Mouse (Mus musculus) right cerebral cortex, postnatal 36 days (tissue): ENCODE results near the gene Rybp.

Source experiments
- DNase-seq, 2 experiments: peaks; one replicate each; pipeline ENCODE4 v3.0.0; 2022; ENCODE audit warnings: low spot score in 2 of 2, mixed read lengths in 1 of 2

Gene Rybp

GRCm38 (mm10) chr6:100288016-100288729 is 888 bp upstream of the Rybp start:
- DNase-seq, result no peak

- DNase-seq, result peak; percentile 32 to 39
These were observed 532 bp downstream of the Rybp start for GRCm38 (mm10) chr6:100286573-100287333.

- DNase-seq, result peak in 1 of 2 experiments; percentile 7
These were observed 1.2 kb downstream of the Rybp start for GRCm38 (mm10) chr6:100285985-100286572.

DNA sequence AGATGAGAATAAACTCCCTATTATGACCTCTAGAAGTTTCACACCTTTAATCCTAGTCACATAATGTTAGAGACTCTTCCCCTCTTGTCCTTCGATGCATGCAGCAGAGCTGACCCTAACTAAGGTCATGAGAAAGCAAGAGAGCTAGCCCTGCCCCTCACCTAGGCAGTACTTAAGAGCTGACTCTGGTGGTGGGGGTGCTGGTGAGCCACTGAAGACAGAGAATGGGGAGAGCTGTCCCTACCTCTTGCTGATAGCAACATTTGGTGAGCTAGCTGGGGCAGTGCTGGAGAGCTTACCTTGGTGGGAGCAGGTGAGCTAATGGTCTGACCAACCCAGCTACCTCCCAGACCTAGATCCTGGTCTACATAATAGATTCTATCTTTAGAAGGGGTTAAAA is 8.4 kb downstream of the Rybp start:
- no peak for DNase-seq

DNA sequence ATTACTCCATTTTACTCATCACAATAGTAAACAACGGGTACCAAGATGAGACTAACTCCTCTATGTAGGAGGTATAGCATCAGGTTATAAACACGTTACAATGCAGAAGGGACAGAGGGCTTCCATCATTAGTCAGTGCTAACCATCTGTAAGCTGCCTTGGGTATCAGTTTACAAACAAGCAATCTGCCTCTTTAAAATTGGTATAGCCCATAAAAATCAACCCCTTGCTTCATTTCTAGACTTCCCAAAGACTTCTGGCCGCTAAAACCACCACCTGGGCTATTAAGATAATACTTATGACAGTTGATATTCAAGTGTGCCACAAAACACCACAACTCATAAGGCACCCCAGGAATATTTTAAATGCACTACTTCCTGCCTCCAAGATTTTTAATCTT is 10.9 kb downstream of the Rybp start:
- DNase-seq, result no peak

DNA sequence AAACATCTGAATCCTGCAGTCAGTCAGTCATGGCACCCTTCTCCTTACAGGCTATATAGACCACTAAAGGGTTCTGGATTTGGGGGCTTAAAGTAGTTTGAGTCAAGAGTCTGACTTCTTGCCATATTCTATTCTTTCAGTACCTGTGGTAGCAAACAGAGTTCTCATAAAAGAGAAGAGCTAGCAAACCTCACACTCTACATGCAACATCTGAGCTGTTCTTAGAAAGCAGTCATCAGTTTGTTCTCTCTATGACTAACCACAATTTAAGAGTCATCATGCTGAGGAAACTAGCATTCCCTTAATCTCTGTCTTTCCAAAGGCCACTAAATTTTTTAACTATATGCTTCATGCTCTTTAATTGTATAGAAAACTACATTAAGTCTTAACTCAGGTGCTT is 11.6 kb downstream of the Rybp start:
- no peak for DNase-seq

DNA sequence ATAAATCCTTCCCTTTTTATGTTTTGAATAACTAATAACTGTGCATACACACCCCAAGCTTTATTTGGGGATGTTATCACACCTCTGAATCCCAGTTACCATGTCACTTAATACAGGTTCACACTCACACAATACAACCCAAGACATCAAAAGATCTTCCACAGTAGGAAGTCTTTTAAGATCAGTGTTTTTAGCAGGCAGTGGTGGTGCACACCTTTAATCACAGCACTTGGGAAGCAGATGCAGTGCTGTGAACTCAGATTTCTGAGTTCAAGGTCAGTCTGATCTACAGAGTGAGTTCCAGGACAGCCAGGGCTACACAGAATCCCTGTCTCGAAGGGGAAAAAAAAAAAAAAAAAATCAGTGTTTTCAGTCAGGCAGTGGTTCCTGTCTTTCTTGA is 13.7 kb downstream of the Rybp start:
- DNase-seq, result no peak

GRCm38 (mm10) chr6:100271992-100272391 is 15.3 kb downstream of the Rybp start:
- DNase-seq, result no peak

- no peak for DNase-seq
These were observed 16.5 kb downstream of the Rybp start for GRCm38 (mm10) chr6:100270765-100271164.

DNA sequence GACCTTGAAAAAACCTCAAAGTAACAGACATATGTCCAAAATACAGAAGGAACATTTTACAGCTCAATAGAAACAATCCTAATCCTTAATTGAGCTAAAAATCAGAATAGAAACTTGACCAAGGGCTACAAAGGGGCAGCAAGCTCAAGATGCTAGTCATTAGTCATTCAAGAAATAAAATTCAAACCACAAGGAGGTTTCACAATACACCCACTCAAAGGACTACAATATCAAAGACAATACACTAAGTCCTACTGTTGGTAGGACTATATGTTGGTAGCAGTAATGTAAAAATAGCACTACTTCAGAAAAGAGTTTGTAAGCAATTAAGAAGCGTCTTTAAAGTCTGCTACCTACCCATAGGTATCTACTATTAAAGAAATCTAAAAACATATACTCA is 27.7 kb downstream of the Rybp start:
- DNase-seq, result no peak

- DNase-seq, result no peak
These were observed 29.0 kb downstream of the Rybp start for GRCm38 (mm10) chr6:100258278-100258677.

DNA sequence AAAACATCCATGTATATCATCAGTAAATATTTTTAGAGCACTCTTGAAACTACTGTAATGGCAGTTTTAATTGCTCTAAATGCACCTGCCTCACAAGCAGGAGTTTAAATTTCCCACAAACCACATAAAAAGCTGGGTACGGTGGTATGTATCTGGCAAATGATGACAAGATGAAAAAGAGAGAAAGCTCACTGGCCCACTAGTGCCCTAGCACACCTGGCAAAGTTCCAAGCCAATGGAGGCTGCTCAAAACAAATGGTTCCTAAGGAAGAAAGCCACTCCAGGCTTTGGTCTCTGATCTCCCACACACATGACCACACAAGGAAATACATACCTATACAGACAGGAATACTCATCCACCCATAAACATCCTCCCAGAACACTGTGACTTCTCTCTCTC is 31.9 kb downstream of the Rybp start:
- DNase-seq, result no peak

DNA sequence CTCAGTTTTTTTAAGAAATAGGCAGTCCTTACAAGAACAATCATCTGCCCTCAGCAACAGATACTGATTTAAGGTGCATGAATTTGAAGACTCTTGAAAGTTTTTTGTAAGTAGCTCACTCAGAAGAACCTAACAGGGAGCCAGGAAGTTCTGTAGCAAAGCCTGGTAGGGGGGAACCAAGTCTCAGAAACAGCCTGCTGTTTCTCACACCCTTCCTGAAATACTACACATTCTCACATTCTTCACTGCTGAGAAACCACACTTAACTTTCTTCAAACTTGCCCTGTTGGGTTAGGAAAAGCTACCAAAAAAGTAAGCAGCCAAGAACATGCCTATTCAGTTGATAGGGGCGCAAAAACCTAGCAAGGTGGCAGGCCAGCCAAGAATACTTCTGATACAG is 32.6 kb downstream of the Rybp start:
- no peak for DNase-seq

GRCm38 (mm10) chr6:100244474-100244873 is 42.8 kb downstream of the Rybp start:
- no peak for DNase-seq

DNA sequence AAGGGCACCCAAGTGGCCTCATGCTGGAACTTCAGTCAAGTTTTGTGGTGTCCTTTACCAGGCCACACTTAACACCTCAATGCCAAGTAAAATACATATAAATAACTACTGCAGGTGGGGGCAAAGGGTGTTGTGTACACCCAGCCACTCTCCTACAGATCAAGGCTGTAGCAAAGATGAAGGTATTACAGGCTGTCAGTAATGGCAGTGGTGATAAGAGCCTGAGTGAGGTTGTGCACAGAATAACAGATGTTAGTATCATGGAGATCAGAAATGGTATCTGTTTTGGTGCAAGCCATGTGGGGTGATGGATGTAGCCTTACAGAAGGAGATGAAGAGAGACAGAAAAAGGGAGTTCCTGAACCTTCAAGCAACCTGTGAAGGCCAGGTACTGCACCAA is 52.2 kb downstream of the Rybp start:
- no peak for DNase-seq

DNA sequence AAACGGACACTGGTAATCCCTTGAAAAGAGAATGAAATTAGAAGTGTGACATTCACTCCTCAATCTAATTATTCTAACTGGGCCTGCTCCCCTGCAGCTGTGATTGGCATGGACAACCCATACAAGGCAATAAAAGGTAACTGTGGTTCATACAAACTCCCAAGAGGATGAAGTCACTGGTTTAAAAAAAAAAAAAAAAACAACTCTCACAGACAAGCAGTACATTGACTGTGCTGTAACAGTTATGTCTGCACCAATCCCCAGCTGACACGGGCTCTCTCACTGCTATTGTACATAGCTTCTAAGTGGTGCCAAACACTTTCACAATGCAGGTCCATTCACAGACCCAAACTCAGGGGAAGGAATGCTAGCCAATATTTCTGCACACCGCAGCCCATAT is 53.8 kb downstream of the Rybp start:
- DNase-seq, result no peak

DNA sequence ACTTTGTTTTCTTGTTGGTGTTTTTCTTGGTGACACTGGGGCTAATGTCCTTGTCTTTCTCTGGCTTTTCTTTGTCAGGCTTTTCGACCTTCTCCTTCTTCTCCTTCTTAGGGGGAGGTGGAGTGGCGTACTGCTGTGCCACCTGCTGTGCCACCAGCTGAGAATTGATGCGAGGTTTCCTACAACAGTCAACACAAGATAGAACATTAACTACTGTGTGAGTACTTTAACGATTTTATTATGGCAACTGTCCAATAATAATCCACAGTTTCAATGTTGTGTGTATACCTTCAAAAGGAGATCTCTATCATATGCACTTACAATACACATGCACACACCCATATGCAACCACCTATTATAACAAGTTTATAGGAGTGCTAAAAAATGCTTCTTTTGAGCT is 54.2 kb downstream of the Rybp start:
- no peak for DNase-seq

- DNase-seq, result no peak
These were observed 61.1 kb downstream of the Rybp start for GRCm38 (mm10) chr6:100226204-100226603.

DNA sequence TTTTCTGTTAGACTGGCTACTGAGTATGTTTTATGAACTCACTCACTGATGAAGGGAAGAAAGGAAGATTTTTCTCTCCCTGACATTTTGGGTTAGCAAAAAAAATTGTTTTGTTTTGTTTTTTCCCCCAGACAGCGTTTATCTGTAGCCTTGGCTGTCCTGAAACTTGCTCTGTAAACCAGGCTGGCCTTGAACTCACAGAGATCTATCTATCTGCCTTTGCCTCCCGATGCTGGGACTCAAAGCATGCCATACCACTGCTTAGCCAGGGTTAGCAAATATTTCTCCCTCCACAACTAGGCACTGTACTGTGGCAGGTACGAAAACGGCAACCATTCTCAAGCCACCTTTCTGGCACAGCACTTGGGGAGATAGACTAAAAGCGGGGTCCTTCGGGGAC is 63.4 kb downstream of the Rybp start:
- DNase-seq, result no peak

DNA sequence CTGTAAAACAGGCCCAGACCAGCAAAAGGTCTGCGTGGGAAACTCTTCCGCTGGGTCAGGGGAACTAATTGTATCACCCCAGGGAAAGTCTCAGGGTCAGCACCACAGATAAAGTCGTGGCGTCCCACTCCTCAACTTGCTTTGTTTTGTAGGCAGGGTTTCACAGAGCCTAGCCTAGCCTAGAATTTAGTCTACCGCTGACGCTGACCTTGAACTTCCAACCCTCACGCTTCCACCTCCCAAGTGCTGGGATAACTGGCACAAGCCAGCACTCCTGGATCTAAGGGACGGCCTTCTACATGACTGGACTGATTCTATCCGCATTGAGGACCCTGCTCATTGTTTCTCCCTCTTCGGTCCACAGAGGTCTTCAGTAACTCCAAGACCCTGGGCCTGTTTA is 63.9 kb downstream of the Rybp start:
- no peak for DNase-seq

- no peak for DNase-seq
These were observed 64.4 kb downstream of the Rybp start for GRCm38 (mm10) chr6:100222927-100223326.

DNA sequence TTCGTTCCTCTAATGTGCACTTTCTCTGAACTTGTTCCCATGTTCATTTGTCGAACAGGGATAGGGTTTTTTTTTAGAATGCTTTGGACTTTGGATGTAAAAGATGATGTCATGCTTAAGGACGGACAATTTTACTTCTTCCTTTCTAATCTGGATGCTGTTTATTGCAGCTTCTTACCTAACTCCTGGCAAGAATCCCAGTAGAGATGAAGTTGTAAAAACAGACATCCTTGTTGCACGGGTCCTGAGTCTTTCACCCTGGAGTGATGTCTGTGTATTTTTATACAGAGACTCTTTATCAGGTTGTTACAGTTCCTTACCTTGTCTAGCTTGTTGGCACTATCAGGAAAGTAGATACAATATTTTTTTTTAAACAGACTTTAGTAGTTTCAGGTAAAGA is 65.5 kb downstream of the Rybp start:
- no peak for DNase-seq

DNA sequence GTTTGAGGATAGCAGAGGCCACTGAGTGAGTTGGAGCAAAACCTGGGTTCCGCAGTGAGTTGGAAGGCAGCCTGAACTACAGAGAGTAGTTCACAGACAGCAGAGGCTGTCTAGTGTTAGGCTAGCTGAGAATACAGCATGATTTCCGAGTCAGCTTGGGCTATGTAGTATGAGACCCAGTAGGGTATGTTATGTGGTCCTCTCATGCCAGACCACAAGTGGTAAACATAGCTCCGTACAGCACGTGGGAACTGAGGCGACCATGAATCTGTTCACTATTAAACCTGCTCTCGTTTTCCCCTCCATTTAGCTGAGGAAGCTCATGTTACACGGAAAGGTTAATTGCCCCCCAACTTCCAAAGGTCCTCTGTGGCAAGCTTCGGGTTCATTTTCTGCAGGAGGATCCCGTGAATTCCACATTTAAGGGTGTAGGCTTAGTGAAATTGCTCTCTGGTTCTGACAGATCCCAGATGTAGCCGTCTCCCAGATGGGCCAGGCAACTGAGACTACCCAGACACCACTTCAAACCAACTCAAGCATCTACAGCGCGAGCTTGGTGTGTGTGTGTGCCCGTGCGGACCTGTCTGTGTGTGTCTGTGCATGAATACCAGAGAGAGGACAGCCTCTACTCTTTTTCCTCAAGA is 66.2 kb downstream of the Rybp start:
- no peak for DNase-seq
